Mouse (Mus musculus) right cerebral cortex, postnatal 36 days (tissue): Measurements from ENCODE around the gene Amz2.

Experiments used
- DNase-seq, 2 experiments: peaks; one replicate each; pipeline ENCODE4 v3.0.0; 2022; ENCODE audit warnings: low spot score in 2 of 2, mixed read lengths in 1 of 2

Amz2 gene

DNA sequence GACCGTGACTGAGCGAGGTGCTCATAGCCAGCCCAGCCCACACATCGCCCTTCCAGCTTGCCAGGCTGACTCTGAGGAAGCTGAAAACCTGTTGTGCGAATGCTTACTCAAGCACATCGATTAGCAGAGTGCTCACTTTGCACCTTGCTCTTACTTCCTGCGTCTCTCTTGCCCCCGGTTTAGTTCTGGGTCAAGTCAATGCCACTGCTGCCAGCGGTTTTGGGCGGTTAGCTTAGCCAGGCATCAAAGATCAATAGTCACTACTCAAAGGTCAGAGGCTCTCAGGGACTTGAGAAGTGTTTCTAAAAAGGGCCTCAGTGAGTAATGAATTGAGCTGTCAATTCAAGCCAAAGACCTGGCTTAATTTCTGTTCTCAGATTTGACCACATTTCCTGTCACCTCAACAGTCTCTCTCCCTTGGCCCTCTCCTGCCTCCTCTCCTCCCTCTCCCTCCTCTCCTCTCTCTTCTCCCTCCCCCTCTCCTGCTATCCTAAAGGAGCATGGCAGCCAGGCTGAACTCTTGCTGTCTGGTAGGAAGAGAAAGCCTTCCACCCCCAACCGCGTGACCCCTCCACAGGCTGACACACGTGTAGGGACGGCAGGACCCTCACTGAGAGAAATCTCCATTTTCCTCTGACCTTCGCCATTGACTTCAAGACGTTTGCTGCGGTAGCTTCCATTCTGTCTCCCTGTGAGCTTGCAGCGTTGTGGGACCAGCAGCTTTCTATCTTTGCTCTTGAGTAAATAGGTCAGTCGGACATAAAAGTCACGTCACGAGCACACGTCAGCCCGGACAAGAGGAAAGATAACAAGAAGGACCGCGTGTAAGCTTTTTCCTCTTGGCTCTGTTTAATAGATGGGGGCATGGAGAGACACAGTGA, 69.4 kb downstream of the Amz2 start:
- no peak for DNase-seq

DNA sequence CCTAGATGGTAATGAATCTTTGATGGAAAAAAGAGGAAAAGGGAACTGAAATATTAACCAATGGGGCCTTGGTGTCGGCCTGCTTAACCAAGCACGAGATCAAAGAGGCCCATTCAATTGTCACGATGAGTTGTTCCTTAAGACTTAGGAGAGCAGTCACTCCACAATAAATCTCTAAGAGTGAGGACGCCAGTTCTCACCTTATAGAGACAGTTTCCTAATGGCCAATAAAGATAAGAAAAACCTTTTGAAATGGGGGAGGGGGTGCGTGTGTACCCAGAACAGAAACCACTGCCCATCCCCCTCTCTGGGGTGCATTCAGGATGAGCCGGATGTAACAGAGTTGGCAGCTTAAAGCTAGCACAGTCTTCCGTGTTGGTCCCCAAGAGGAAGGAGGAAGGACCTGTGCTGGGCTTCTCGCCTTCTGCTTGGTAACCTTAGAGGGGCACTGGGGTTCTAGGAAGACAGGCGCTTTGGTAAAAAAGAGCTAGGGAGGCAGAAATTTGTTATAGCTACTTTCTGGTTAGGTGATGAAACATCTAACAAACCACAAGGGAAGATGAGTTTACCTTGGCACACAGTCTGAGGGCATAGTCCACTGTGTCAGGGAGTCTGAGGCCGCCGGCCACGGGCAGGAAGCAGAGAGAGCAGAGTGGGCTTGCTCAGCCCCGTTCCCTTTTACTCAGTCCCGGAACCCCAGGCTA, 70.2 kb downstream of the Amz2 start:
- no peak for DNase-seq

DNA sequence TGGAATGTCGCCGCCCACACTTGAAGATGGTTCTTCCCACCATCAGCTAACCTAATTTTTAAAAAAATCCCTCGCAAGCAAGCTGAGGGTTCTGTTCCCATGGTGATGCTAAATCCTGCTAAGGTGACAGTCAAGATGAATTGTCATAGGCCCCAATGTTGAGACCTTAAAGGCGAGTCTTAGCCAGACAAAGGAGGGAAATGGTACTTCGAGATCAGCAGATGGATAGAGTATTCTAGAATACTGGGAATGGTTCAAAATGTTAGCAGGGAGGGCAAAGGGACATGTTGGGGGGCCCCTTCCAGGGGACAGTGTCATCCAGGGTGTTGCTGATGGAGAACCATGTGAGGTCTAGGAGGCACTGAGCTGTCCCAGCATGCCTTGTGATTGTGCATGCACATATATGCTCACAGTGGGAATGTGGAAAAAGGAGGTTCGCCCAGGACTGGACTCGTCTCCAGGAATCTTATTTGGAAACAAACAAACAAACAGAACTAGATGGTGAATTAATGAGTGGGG, 70.8 kb downstream of the Amz2 start:
- DNase-seq, result no peak

DNA sequence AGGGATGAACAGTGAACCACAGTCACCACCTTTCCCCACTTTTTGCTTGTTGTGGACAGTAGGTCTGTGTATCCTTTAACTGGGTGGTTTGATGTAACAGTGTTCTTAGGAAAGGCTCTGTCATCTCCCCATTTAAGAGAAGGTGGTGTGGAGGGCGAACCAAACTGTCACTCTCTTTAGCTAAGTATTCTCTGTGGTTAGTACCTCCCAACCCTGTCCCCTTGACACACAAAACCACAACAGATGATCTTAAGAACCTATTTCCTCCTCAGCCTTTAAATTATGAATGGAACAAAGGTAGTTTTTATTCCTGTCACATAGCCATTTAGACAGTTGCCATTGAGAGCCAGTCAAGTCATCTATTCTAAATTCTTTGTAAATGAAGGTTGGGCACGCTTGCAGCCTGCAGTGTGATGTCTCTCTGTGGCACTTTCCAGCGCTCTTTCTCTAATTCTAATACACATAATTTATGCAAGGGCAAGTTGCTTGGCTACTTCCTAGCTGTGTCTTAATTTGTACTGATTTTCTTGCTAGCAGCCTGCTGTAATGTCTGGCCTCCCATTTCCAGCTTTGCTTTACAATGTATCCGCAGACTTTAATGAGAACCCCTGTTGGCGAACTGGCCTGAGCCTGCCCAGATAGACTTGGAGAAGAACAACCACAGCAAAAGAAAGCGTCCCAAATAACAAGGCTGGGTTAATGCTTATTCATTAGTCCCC, 71.4 kb downstream of the Amz2 start:
- no peak for DNase-seq

DNA sequence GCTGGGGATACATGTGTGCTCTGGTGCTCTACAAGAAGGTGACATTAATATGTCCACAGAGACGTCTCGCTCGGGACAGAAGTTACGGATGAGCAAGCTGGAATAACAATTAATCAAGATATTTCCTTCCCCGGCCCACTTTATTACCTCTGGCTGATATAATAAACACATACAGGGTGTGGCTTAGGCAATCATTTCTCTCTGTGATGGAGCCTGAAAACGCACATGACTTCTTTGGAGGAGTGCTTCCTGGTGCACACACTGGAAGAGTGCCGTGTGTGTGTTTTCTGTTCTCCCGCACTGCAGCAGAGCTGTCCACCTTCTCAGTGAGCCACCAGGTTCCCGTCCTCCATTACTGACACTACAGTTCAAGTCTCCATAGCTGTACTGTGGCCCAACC, 72.2 kb downstream of the Amz2 start:
- no peak for DNase-seq

DNA sequence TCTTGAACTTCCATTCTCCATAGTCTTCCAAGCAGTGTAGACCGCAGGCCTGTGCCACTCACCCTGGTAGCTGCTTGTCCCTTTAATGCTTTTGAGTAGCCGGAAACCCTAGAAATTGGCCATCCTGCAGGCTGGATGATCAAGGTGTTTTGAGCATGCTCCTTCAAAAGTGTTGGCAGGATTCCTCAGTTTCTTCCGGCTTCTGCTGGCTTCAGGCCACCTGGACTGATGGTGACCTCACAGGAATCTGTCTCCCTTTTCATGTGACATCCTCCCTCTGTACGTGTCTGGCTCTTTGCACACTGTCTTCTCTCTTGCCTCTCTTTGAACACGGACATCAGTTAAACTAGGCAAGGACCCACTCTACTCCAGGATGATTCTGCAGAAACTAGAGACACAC, 74.5 kb downstream of the Amz2 start:
- no peak for DNase-seq
